Mouse (Mus musculus) gonadal fat pad, adult 2 months (tissue): ENCODE data around the gene Pla2g16. TPM values are rescaled to one million over a fixed set of nuclear protein-coding genes. Genes with fewer than 3 reads are reported as not detected.

ENCODE experiments used
- DNase-seq: peaks from one replicate; pipeline ENCODE4 v3.0.0-alpha.2; 2012; ENCODE audit warnings: low read depth
- polyA plus RNA-seq: library from polyadenylated mRNA; depleted of rRNA; stranded (reverse); fragments of >200 nt; gene quantifications from 2 replicates; pipeline ENCODE4 v1.2.3, GENCODE M21; 2012

Gene Pla2g16
- polyA plus RNA-seq, 1 experiment = 159 TPM

DNA sequence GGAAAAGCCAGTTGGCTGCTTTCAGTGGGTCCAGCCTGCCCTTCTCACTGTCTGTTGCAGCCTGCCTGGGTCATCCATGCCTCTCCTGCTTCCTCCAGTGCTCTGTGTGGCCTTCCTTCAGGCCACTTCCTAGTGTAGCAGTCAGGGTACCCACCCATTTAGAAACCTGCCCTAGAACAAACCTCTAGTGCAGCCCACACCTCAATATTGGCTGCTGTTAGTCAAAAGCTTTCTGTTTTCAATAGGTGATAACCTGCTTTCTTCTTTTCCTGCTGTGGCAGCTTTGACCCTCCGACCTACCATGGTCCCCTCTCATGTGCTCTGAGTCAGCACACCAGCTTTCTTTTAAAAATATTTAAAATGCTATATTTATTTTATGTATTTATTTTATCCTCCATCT, 7.2 kb downstream of the Pla2g16 start:
- DNase-seq = no peak

DNA sequence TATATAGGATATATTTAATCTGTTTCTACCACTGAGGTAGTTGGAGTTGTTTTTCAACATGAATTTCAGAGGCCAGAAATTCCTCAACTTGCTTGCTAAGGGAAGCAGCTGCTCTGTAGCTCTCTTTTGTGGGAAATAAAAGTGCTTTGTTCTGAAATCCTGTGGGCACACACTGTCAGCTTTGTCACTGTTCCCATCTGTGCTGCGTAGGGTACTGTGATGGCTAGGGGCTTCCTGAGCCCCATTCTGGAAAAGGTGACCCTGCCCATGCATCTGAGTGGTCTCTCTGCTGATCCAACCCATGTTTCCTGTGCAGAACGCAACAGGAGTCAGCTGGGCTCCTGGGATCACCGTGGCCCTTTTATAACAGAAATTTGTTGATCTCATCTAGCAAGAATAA, 9.6 kb downstream of the Pla2g16 start:
- no peak for DNase-seq

- no peak for DNase-seq
Measured at GRCm38 (mm10) chr19:7568364-7568763, 11.1 kb downstream of the Pla2g16 start.

DNA sequence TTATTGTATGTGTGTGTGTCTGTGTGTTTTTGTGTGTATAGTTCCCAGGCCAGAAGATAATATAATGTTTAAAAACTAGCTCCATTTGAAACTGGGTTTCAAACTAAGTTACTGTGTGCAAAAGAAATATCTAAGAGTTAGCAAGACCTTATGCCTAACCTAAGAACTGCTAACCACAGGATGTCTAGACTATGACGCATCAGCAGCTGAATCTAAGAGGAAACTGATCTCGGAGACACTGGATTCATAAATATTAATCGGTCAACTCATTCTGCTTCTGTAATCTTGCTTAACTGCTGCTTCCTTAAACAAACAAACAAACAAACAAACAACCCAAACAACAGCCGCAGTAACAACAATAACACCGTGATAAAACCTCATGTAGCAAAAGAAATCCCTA, 12.4 kb downstream of the Pla2g16 start:
- DNase-seq = no peak

DNA sequence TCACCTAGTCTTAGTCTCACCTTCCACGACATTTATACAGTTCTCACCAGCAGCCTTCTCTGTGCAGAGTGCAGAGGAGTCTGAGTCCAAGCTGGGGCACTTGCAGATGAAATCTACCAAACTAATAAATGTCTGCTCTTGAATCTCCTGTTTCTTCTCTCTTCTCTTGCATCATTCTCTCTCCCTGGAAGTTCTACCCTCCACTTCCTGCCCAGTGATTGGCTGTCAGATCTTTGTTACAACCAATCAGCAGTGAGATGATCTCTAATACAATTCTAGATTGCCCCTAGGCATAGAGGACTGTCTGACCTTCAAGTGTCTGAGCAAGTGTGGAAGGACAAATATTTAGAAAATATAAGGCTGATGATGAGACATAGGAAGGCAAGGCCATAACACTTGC, 18.9 kb downstream of the Pla2g16 start:
- no peak for DNase-seq

DNA sequence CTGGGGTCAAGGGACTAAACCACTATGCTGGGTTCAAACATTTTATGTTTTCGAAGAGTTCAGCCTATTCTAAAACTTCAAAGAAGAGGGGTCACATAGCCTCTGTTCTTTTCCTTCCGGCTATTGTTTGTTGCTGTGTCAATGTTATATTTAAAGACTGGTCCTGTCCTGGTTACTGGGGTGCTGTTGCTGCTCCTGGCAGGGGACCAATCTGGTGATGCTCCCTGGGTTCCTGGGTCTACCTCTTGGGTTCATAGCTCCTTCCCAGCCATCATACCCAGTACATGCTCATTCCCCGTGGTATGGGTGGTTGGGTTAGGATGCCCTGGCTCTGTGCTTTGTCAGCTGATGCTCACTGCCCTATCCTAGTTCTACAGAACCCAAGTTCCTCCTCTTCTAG, 20.5 kb downstream of the Pla2g16 start:
- no peak for DNase-seq

- no peak for DNase-seq
Measured at GRCm38 (mm10) chr19:7581042-7581441, 23.8 kb downstream of the Pla2g16 start.

DNA sequence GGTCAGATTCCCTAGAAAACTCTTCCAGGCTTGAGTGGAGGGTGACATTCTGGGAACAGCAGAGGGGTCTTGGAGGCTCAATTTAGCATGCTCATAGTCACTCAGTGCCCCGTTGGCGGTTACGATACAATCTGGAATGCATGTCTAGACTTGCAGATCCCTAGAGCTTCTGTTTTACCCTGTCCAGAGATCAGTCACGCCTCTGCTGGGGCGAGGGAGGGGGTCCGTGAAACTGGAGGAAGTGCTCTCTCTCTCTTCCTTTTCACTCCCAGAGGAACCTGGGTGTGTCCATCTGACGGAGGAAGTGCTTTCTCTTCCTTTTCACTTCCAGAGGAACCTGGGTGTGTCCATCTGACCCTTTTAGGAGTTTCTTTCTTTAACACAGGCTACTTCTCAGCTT, 25.8 kb downstream of the Pla2g16 start:
- DNase-seq = no peak

DNA sequence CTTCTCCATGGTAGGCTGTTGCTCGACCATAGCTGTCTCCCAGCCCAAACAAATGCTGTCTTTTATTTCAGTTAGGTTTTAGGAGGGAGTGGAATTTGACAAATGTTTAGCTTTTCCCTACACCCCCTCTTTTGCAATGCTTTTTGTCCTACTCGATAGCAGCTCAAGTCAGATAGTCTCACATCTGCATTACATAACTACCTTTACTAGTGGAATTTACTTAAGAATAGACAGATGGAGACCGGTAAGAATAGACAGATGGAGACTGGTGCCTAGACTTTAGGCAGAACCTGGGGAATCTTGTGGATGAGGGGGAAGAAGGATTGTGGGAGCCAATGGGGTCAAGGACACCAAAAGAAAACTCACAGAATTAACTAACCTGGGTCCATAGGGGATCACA, 26.3 kb downstream of the Pla2g16 start:
- DNase-seq = no peak

GRCm38 (mm10) chr19:7585279-7585678, 28.0 kb downstream of the Pla2g16 start:
- DNase-seq = no peak

- no peak for DNase-seq
Measured at GRCm38 (mm10) chr19:7585764-7586163, 28.5 kb downstream of the Pla2g16 start.

- DNase-seq = no peak
Measured at GRCm38 (mm10) chr19:7590795-7591194, 33.5 kb downstream of the Pla2g16 start.

DNA sequence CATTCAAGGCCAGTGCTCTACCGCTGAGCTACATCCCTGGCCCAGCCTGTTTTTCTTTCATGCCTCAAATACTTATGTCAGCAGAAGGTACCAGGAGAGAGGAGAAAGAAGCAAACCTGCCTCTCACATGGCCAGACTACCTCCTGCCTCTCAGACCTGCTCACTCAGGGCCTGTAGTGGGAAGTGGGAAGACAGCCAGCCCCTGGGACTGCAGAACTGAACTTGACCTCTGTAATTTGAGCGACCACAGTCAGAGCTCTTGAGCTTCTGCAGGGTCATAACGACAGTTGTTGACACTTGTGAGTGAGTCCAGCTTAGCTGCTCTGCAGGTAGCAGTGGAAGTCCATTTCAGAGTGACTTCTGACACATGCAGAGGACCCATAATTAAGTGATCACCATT, 34.8 kb downstream of the Pla2g16 start:
- DNase-seq = no peak

DNA sequence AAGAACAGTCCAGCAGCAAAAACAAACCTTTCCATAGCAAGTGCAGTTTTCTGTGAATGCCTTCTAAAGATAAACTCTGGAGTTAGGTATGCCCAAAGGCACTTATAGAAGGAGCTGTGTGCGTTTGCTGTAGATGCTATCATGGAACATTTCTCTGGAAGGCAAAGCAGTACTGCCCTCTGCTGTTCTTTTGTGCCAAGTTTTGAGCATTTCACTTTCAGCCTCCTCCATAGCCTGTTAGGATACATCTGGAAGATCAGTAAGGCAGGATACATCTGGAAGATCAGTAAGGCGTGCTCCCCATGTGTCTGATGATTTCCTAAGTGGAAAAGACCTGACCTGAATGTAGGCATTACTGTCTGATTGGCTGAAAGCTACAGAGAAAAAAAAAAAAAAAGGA, 38.3 kb downstream of the Pla2g16 start:
- no peak for DNase-seq

GRCm38 (mm10) chr19:7598481-7598880, 41.2 kb downstream of the Pla2g16 start:
- DNase-seq = peak; percentile 84

GRCm38 (mm10) chr19:7601551-7601950, 44.3 kb downstream of the Pla2g16 start:
- no peak for DNase-seq

GRCm38 (mm10) chr19:7604107-7604506, 46.8 kb downstream of the Pla2g16 start:
- DNase-seq = no peak

- DNase-seq = no peak
Measured at GRCm38 (mm10) chr19:7605013-7605412, 47.8 kb downstream of the Pla2g16 start.

GRCm38 (mm10) chr19:7605930-7606783, 48.9 kb downstream of the Pla2g16 start:
- no peak for DNase-seq

DNA sequence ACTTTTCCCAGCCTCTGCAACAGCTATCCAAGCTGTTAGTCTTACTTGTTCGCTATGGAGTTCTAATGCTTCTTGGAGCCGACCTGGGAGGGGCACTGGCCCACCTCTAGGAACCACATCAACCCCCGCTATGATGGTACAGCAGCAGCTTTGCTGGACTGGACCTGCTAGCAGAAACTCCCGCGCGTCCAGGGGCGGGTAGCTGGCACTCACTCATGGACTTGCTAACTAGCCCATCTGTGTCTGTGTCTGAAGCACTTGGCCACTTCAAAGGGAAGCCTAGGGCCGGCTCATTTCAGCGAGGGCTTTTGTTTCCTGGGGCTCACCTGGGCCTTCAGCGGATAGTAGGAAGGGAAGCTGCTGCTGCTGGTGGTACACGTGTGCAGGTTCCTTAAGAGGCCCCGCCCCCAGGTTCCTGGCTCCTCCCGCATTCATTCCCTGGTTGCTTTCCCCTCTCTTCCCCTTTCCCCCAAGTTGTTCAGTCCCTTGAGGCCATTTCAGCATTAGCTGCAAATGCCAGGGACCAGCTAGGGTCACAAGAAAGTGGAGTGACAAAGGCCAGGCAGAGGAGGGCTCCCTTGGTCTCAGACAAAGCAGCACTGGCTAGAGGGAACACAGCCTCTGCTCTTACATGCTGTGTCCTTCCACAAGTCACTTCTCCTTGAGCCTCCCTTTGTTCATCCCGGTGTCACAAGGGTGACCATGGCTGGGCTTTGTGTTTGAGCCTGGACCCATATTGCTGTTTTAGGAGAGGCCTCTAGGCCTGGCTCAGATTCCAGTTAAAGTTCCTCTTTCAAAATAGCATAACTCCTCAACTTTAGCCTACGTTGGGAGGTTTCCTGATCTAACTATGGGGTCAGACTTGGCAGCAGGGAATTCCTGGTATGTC, 49.8 kb downstream of the Pla2g16 start, which contains the start of gene Lgals12:
Lgals12 (minus strand) TSS at position 393 of the 889 bp plus-strand sequence.
- DNase-seq = no peak

DNA sequence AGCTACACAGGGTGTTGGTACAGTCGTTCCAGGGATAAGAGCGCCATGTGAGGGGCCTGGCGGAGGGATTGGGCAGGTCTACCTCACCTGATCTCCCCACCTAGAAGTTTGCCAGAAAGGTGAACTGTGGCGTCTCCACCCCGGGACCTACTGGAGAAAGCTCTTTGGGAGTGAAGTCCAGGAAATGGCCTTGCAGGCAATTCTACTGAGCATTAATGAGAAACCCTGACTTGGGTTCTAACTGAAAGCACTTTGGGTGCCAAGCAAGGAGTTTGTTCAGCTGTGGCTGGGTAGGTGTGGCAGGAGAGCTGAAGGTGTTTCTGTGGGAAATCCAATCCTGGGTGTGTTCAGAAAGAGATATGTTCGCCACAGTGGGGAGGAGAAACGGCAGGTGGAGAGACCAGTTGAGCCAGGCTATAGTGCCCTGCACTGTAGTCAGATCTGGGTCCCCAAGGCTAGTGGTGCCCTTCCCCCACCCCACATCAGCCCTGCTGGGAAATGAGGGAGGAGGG, 50.5 kb downstream of the Pla2g16 start:
- no peak for DNase-seq

- no peak for DNase-seq
Measured at GRCm38 (mm10) chr19:7611942-7612757, 54.9 kb downstream of the Pla2g16 start, which contains the start of gene Hrasls5. Gene Hrasls5 (plus strand): TSS chr19:7612541.
